Mouse (Mus musculus) heart, embryonic 10.5 days (tissue): ENCODE data around the gene Plekhh3. TPM values are rescaled to one million over a fixed set of nuclear protein-coding genes. Genes with fewer than 3 reads are reported as not detected.
"Not testable (repeated sequence)": the region's sequence is repeated elsewhere in the genome, so short reads cannot be mapped to it uniquely, and the experiment has no call there.

Experiments used
- DNase-seq: peaks from one replicate; pipeline ENCODE4 v3.0.0-alpha.2; 2017; ENCODE audit warnings: low spot score
- H3K27ac ChIP-seq: fragments of 300-500 bp; sonication (generic); 2 replicates; pipeline ENCODE4 v1.5.1; 2016; ENCODE audit warnings: mild to moderate bottlenecking
- H3K27me3 ChIP-seq: fragments of 300-500 bp; sonication (generic); 2 replicates; pipeline ENCODE4 v1.6.1; 2016; ENCODE audit warnings: mild to moderate bottlenecking; ENCODE audit not compliant: poor library complexity, insufficient read depth, severe bottlenecking
- H3K36me3 ChIP-seq: fragments of 300-500 bp; sonication (generic); 2 replicates; pipeline ENCODE4 v1.6.1; 2016; ENCODE audit warnings: mild to moderate bottlenecking, moderate library complexity
- H3K4me1 ChIP-seq: fragments of 300-500 bp; sonication (generic); 2 replicates; pipeline ENCODE4 v1.6.1; 2016; ENCODE audit warnings: mild to moderate bottlenecking
- H3K4me3 ChIP-seq: fragments of 300-500 bp; sonication (generic); 2 replicates; pipeline ENCODE4 v1.5.1; 2016; ENCODE audit warnings: mild to moderate bottlenecking, moderate library complexity
- H3K9me3 ChIP-seq: fragments of 300-500 bp; sonication (generic); 2 replicates; pipeline ENCODE4 v1.6.1; 2016; ENCODE audit warnings: mild to moderate bottlenecking, moderate library complexity
- WGBS: fragments of 180-500 bp; shearing (Covaris S2); methylation state at CpG from one replicate; pipeline ENCODE4 v1.1.7; 2016; 5-methylcytosine and 5-hydroxymethylcytosine counted together
- polyA plus RNA-seq: library from polyadenylated mRNA; unstranded; fragments of >200 nt; fragmentation: Nextera tagmentation; extraction: Ambion mirVana; gene quantifications from 2 replicates; pipeline ENCODE4 v1.2.1, GENCODE M21; 2016

The Plekhh3 gene
- polyA plus RNA-seq, 1 experiment from 2014 or later, result 6.4 TPM

DNA sequence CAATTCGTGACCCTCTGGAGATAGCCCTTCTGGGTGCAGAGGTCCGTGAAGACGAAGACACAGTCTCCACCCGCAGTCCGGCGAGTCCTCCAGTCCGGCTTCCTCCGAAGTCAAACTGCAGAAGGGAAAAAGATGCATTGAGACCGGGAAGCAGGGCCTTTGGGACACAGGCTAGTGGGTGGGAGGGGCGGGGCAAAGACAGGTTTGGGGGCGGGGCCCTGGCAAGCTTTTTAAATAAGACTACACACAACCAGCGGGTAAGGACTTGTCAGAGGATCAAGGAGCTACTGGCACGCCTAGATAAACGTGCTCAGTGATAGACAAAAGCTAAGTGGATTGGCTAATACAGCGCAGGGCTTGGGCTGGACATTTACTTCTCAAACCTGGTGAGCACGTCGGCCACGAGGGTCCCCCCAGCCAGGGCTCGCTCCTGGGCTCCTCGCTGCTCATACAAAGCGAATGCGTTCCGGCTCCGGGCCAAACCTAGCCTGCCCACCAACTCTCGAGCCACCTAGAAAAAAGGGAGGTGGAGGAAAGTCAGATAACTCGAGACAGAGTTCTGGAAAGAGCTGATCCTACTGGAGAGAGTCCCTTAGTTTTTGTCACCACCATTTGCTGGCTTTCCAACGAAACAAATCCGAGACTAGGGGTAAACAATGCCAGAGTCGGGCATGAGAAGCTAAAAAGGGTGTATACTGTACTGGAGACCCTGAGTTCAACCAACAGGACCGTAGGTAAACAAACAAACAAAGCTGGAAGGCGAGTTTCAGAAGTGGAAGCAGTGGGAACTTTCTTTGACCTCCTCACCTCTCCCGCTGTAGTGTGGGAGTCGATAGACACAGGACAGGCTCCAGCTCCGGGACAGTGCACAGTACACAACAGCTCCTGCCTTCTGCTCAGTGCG lies 6.2 kb downstream of the Plekhh3 start:
- DNase-seq, result no peak
- WGBS, result 16% methylated on average over 35 of the region's 35 CpGs
- H3K4me3 ChIP-seq, result peak overlapping the region; percentile 57
- H3K27ac ChIP-seq, result no peak overlapping the region
- H3K27me3 ChIP-seq, result peaks cover 94% of the 10 kb centered on the region
- peaks cover 56% of the 10 kb centered on the region for H3K36me3 ChIP-seq
- peaks cover 51% of the 10 kb centered on the region for H3K4me1 ChIP-seq
- no peaks in the 10 kb centered on the region for H3K9me3 ChIP-seq

GRCm38 (mm10) chr11:101164351-101164665 lies 6.8 kb downstream of the Plekhh3 start:
- peaks cover 56% of the 10 kb centered on the region for H3K36me3 ChIP-seq
- no peaks in the 10 kb centered on the region for H3K9me3 ChIP-seq
- peaks cover 87% of the 10 kb centered on the region for H3K27me3 ChIP-seq
- 13% methylated on average over 21 of the region's 21 CpGs for WGBS
- H3K4me1 ChIP-seq, result peaks cover 45% of the 10 kb centered on the region
- H3K27ac ChIP-seq, result peak overlapping the region; percentile 60; the same call in 1 of the 2 replicates
- no peak for DNase-seq
- peak overlapping the region; percentile 57 for H3K4me3 ChIP-seq

DNA sequence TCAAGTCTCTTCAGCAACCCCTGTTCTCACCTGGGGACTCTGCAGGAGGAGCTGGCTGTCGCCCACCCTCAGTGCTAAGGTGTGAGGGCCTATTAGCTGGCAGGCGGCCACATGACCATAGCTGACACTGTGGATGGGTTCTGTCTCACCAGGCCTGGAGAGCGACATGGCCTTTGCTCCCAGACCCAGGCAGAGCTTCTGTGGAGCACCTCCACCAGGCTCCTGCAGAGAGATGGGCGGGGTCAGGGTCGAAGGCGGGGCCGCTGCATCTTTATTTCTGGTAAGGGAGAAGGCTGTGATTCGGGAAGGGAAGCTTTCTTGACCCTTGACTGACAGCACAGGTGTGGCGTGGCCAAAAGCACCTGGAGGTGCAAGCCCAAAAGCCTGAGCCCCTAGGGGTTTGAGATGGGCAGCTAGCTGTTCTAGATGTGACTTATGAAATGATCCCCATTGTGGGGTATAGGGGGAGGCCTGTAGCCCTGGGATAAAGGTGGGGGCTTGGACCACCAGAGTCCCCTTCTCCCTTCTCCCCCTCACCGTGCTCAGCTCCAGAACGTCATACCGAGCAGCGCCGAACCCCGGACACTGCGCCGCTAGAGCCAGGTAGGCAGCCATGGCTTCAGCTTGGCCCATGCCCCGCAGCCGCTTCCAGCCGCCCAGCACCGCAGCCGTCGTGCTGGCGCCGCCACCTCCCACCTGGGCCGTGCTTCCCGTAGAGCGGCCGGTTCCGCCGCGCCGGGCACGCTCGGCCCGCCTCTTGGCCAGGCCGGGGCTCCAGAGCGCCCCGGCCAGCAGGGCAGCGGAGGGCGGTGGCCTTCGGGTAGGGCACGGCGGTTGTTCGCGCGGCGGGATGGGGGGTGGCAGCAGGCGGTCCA lies 7.4 kb downstream of the Plekhh3 start:
- peak overlapping the region; percentile 60 for H3K27ac ChIP-seq
- peak overlapping the region; percentile 57 for H3K4me3 ChIP-seq
- H3K9me3 ChIP-seq, result no peaks in the 10 kb centered on the region
- H3K27me3 ChIP-seq, result peaks cover 82% of the 10 kb centered on the region
- peaks cover 39% of the 10 kb centered on the region for H3K4me1 ChIP-seq
- 17% methylated on average over 47 of the region's 49 CpGs for WGBS
- no peak for DNase-seq
- H3K36me3 ChIP-seq, result peaks cover 56% of the 10 kb centered on the region

GRCm38 (mm10) chr11:101162772-101163171 lies 8.4 kb downstream of the Plekhh3 start:
- DNase-seq, result no peak
- no peak overlapping the region for H3K27ac ChIP-seq
- 73% methylated on average over 5 of the region's 5 CpGs for WGBS
- H3K4me1 ChIP-seq, result peaks cover 32% of the 10 kb centered on the region
- H3K9me3 ChIP-seq, result no peaks in the 10 kb centered on the region
- peaks cover 74% of the 10 kb centered on the region for H3K27me3 ChIP-seq
- no peak overlapping the region for H3K4me3 ChIP-seq
- peaks cover 50% of the 10 kb centered on the region for H3K36me3 ChIP-seq

DNA sequence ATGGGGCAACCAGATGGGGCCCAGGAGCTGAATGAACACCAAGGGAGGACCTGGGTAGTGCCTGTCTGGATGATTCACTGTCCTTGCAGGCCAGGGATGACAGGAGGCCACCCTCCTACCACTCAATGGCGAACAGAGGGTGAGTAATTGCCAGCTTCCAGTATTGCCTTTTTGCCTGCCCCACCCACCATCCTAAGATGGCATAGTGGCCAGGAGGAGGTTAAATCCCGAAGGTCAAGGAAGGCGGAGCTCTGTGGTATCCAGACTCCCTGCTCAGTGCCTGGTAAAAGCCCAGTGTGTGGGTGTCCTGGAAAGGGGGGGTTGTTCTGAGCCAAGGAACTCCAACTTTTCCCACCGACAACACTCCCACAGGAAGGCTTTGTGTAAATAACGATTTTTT lies 8.8 kb downstream of the Plekhh3 start:
- H3K4me1 ChIP-seq, result peaks cover 29% of the 10 kb centered on the region
- no peak overlapping the region for H3K27ac ChIP-seq
- H3K27me3 ChIP-seq, result peaks cover 74% of the 10 kb centered on the region
- H3K36me3 ChIP-seq, result peaks cover 45% of the 10 kb centered on the region
- WGBS, result 53% methylated on average over 5 of the region's 5 CpGs
- no peak overlapping the region for H3K4me3 ChIP-seq
- H3K9me3 ChIP-seq, result no peaks in the 10 kb centered on the region
- no peak for DNase-seq

DNA sequence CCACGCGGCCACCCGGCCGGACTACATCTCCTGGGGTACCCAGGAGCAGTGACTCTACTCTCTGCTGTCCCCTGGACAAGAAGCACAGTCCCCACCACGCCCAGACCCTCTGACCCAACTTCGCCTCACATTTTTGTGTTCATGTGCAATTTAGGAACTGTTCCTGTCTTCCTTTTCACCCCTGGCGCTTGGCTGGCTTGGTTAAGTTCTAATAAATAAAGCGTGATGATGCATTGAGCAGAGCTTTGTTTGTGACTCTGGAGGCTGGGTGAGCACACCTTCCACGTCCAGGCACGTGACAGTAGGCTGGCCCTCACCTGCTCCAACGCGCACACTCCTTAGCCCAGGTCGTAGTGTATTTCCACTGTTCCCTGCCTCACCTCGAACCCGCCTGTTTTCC lies 9.6 kb downstream of the Plekhh3 start:
- WGBS, result 86% methylated on average over 15 of the region's 15 CpGs
- Histone ChIP-seq H3K27ac (no peak overlapping the region), H3K9me3 (no peaks in the 10 kb centered on the region), H3K4me1 (peaks cover 30% of the 10 kb centered on the region), H3K36me3 (peaks cover 38% of the 10 kb centered on the region), H3K27me3 (peaks cover 71% of the 10 kb centered on the region), H3K4me3 (no peak overlapping the region)
- DNase-seq, result no peak

- H3K4me3 ChIP-seq, H3K27ac ChIP-seq, DNase-seq, H3K9me3 ChIP-seq: not testable (repeated sequence)
- 68% methylated on average over 8 of the region's 8 CpGs for WGBS
- Histone ChIP-seq H3K36me3 (peaks cover 33% of the 10 kb centered on the region), H3K4me1 (peaks cover 35% of the 10 kb centered on the region), H3K27me3 (peaks cover 71% of the 10 kb centered on the region)
These were observed 10.1 kb downstream of the Plekhh3 start for GRCm38 (mm10) chr11:101160981-101161505.

- not testable (repeated sequence) for H3K9me3 ChIP-seq, H3K4me3 ChIP-seq, H3K27ac ChIP-seq, DNase-seq
- Histone ChIP-seq H3K27me3 (peaks cover 64% of the 10 kb centered on the region), H3K4me1 (peaks cover 36% of the 10 kb centered on the region), H3K36me3 (peaks cover 33% of the 10 kb centered on the region)
- WGBS, result 66% methylated on average over 9 of the region's 10 CpGs
These were observed 11.0 kb downstream of the Plekhh3 start for GRCm38 (mm10) chr11:101160151-101160550.

GRCm38 (mm10) chr11:101155728-101156371 lies 15.3 kb downstream of the Plekhh3 start, which contains the start of gene Tubg2:
TSS of gene Tubg2 (plus strand) at chr11:101155907.
- peak; percentile 86 for DNase-seq
- no peaks in the 10 kb centered on the region for H3K9me3 ChIP-seq
- H3K27me3 ChIP-seq, result peaks cover 21% of the 10 kb centered on the region
- H3K4me1 ChIP-seq, result peaks cover 12% of the 10 kb centered on the region
- H3K36me3 ChIP-seq, result no peaks in the 10 kb centered on the region
- 2% methylated on average over 36 of the region's 36 CpGs for WGBS
- H3K4me3 ChIP-seq, result peak within 1 kb of the TSS; percentile 59
- peak within 1 kb of the TSS; percentile 82 for H3K27ac ChIP-seq

DNA sequence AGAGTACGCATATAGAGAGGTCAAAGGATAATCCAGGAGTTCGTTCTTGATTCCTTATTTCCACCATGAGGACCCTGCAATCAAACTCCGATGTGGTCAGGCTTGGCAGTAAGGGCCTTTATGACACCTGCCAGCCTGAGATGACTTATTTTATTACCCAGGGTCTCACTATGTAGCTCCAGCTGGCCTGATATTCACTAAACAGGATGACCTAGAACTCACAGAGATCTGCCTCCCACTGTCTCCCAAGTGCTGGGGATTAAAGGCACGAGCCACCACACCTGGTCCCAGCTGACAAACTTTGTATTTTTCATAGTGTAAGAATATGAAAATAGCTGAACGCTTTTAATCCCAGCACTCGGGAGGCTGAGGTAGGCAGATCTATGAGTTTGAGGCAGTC lies 16.0 kb downstream of the Plekhh3 start:
- DNase-seq, result no peak
- H3K9me3 ChIP-seq, result no peaks in the 10 kb centered on the region
- H3K27ac ChIP-seq, result no peak overlapping the region
- H3K36me3 ChIP-seq, result no peaks in the 10 kb centered on the region
- H3K27me3 ChIP-seq, result peaks cover 18% of the 10 kb centered on the region
- H3K4me1 ChIP-seq, result peaks cover 12% of the 10 kb centered on the region
- no peak overlapping the region for H3K4me3 ChIP-seq
- WGBS, result 67% methylated on average over 6 of the region's 6 CpGs

- Histone ChIP-seq H3K27ac (no peak overlapping the region), H3K36me3 (no peaks in the 10 kb centered on the region), H3K27me3 (peaks cover 18% of the 10 kb centered on the region), H3K4me3 (no peak overlapping the region), H3K4me1 (peaks cover 12% of the 10 kb centered on the region), H3K9me3 (no peaks in the 10 kb centered on the region)
- no peak for DNase-seq
These were observed 16.5 kb downstream of the Plekhh3 start for GRCm38 (mm10) chr11:101154648-101155047.

GRCm38 (mm10) chr11:101152825-101153224 lies 18.3 kb downstream of the Plekhh3 start:
- peaks cover 16% of the 10 kb centered on the region for H3K27me3 ChIP-seq
- DNase-seq, result no peak
- no peaks in the 10 kb centered on the region for H3K9me3 ChIP-seq
- H3K4me3 ChIP-seq, result no peak overlapping the region
- WGBS, result 71% methylated on average over 1 of the region's 1 CpGs
- H3K4me1 ChIP-seq, result peaks cover 21% of the 10 kb centered on the region
- H3K36me3 ChIP-seq, result no peaks in the 10 kb centered on the region
- H3K27ac ChIP-seq, result no peak overlapping the region
